Mouse (Mus musculus): Measurements from ENCODE around the gene Klhl6. TPM values are rescaled to one million over a fixed set of nuclear protein-coding genes. Genes with fewer than 3 reads are reported as not detected.

Klhl6 gene
- 36.9 and 39.2 TPM in 2 replicates for total RNA-seq (2012; rRNA removed)
- 66.8 and 71.8 TPM in 2 replicates for total RNA-seq (2014; rRNA removed)
- polyA plus RNA-seq (2012; ENCODE audit: insufficient read length, low read depth) = 65.0 and 70.2 TPM in 2 replicates

DNA sequence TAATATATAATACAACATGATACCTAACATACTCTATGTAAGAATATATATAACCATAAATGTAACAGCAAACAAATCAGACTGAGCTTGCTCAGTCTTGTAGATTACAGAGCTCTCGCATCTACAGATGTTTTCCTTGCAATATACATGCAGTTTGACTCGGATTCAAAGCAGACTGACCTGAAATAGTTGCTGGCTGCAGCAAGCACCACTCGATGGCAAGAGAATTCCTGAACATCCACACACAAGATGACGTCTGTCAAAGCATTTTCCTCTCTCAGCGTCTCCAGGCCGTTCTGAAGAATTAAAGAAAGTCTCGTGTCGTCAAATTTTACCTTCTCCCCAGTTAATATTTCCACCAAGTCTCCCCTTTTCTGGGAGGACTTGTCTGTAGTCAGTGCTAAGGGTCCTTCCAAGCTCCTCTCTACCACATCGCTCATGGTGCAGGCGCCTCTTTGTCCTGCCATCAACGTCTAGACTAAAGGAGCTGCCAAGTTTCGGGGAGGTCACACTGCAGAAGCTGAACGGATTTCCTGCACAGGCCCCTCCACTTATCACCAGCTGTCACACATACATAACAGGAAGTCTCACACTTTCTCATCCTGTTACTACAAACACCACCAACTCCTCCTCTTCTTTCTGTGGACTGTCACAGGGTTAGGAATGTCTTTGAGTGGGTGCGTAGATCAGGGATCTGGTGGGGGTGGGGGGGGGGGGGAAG lies at the start of gene Klhl6:
Gene Klhl6, minus strand, starts transcription at position 501 of the 721 bp plus-strand sequence.
- Histone ChIP-seq H3K36me3 (replicated peaks in 1 of 2; ENCODE audit: control insufficient read depth in 1 of 2, insufficient read depth in 1 of 2, low read length in 1 of 2) (peaks cover 0 to 5% of the 10 kb centered on the region in 2 experiments), H3K9me3 (replicated peaks; ENCODE audit: low read length) (peaks cover 2% of the 10 kb centered on the region), H3K27me3 (replicated peaks) (no peaks in the 10 kb centered on the region), H3K27ac (ENCODE audit: insufficient read depth, low read depth) (no peak within 1 kb of the TSS), H3K4me1 (ENCODE audit: control insufficient read depth in 1 of 2, insufficient read depth in 2 of 2) (peaks cover 13 to 62% of the 10 kb centered on the region in 2 experiments), H3K79me2 (replicated peaks; ENCODE audit: control insufficient read depth, extremely low read depth, insufficient read depth, poor library complexity, severe bottlenecking) (peaks cover 6% of the 10 kb centered on the region; the same call in 1 of the 2 replicates), H3K4me2 (ENCODE audit: insufficient read depth, low read depth, poor library complexity, severe bottlenecking) (peak within 1 kb of the TSS; percentile 99), H3K9ac (ENCODE audit: insufficient read depth, low read depth) (peak within 1 kb of the TSS; percentile 81), H3K4me3 (replicated peaks in 1 of 3; ENCODE audit: low read depth in 2 of 3, low read length in 2 of 3, poor library complexity in 1 of 3) (peak within 1 kb of the TSS; percentile 59 to 68 (median 65))
- peak; percentile 69 for DNase-seq (ENCODE audit: extremely low read depth)
- no peak for TF ChIP-seq MAFK (IDR thresholded peaks at IDR 0.05; ENCODE audit: insufficient replicate concordance, low read length)
- peak; percentile 72 for TF ChIP-seq ETS1 (conservative IDR thresholded peaks at IDR 0.05; ENCODE audit: low read depth, low read length)
- TF ChIP-seq SMC3 (IDR thresholded peaks at IDR 0.05; ENCODE audit: low read depth, low read length) = no peak
- no peak for TF ChIP-seq ZKSCAN1 (IDR thresholded peaks at IDR 0.05; ENCODE audit: borderline replicate concordance, low read depth, low read length)
- TF ChIP-seq ELF1 (IDR thresholded peaks at IDR 0.05; ENCODE audit: low read depth, low read length) = peak; percentile 81
- TF ChIP-seq MYC (IDR thresholded peaks at IDR 0.05; ENCODE audit: low read depth, low read length) = 0 out of 2 replicates have a peak, but pooled peaks have one; percentile 33
- TF ChIP-seq CHD1 (IDR thresholded peaks at IDR 0.05; ENCODE audit: low read depth, low read length) = no peak
- TF ChIP-seq E2F4 (IDR thresholded peaks at IDR 0.05; ENCODE audit: insufficient replicate concordance, low read depth, low read length) = no peak
- TF ChIP-seq ZMIZ1 (IDR thresholded peaks at IDR 0.05; ENCODE audit: low read depth, low read length) = no peak
- TF ChIP-seq EP300 (IDR thresholded peaks at IDR 0.05; ENCODE audit: low read length) = peak; percentile 51; the same call in 1 of the 2 replicates
- peak; percentile 71; the same call in 1 of the 2 replicates for TF ChIP-seq IRF4 (IDR thresholded peaks at IDR 0.05; ENCODE audit: low read depth, low read length)
- peak; percentile 74 for TF ChIP-seq TCF12 (IDR thresholded peaks at IDR 0.05; ENCODE audit: low read depth, low read length)
- TF ChIP-seq NRF1 (IDR thresholded peaks at IDR 0.05; ENCODE audit: low read depth, low read length) = no peak
- no peak for TF ChIP-seq GABPA (IDR thresholded peaks at IDR 0.05; ENCODE audit: insufficient replicate concordance, low read depth, low read length)
- TF ChIP-seq MEF2A (IDR thresholded peaks at IDR 0.05; ENCODE audit: borderline replicate concordance, low read depth, low read length) = peak; percentile 52; the same call in 1 of the 2 replicates
- peak; percentile 65 for TF ChIP-seq HCFC1 (IDR thresholded peaks at IDR 0.05; ENCODE audit: low read depth, low read length)
- TF ChIP-seq POLR2AphosphoS2 (IDR thresholded peaks at IDR 0.05; ENCODE audit: low read depth, low read length) = no peak
- TF ChIP-seq MAX (IDR thresholded peaks at IDR 0.05; ENCODE audit: low read length) = peak; percentile 28; the same call in 1 of the 2 replicates
- TF ChIP-seq BHLHE40 (IDR thresholded peaks at IDR 0.05; ENCODE audit: low read depth, low read length) = peak; percentile 61
- TF ChIP-seq CHD2 (IDR thresholded peaks at IDR 0.05; ENCODE audit: low read length) = peak; percentile 36; the same call in 1 of the 2 replicates
- peak; percentile 53 for TF ChIP-seq NELFE (IDR thresholded peaks at IDR 0.05; ENCODE audit: low read depth, low read length)
- no peak for TF ChIP-seq KAT2A (IDR thresholded peaks at IDR 0.05; ENCODE audit: insufficient replicate concordance, low read length)
- TF ChIP-seq RAD21 (IDR thresholded peaks at IDR 0.05; ENCODE audit: low read depth, low read length) = no peak; the same call in 1 of the 2 replicates
- TF ChIP-seq MAZ (IDR thresholded peaks at IDR 0.05; ENCODE audit: low read depth, low read length) = 0 out of 2 replicates have a peak, but pooled peaks have one; percentile 71
- TF ChIP-seq MXI1 (IDR thresholded peaks at IDR 0.05; ENCODE audit: low read depth, low read length) = peak; percentile 87
- TF ChIP-seq SIN3A (IDR thresholded peaks at IDR 0.05; ENCODE audit: low read length) = peak; percentile 92
- TF ChIP-seq JUND (conservative IDR thresholded peaks at IDR 0.05; ENCODE audit: low read depth, low read length) = no peak
- TF ChIP-seq PAX5 (IDR thresholded peaks at IDR 0.05; ENCODE audit: low read length) = no peak
- no peak for TF ChIP-seq USF1 (IDR thresholded peaks at IDR 0.05; ENCODE audit: low read depth, low read length)
- no peak for TF ChIP-seq ZNF384 (IDR thresholded peaks at IDR 0.05; ENCODE audit: low read depth, low read length)
- TF ChIP-seq ZC3H11A (IDR thresholded peaks at IDR 0.05; ENCODE audit: low read depth, low read length) = no peak
- peak; percentile 15; the same call in 1 of the 2 replicates for TF ChIP-seq USF2 (conservative IDR thresholded peaks at IDR 0.05; ENCODE audit: low read depth, low read length)
- TF ChIP-seq TBP (conservative IDR thresholded peaks at IDR 0.05; ENCODE audit: low read depth, low read length) = peak; percentile 75
- no peak for TF ChIP-seq UBTF (IDR thresholded peaks at IDR 0.05; ENCODE audit: low read depth, low read length)
- peak; percentile 75 for TF ChIP-seq POLR2A (IDR thresholded peaks at IDR 0.05; ENCODE audit: low read depth, low read length)
- TF ChIP-seq JUN (IDR thresholded peaks at IDR 0.05; ENCODE audit: insufficient read depth, low read depth, low read length) = no peak
- TF ChIP-seq CTCF (conservative IDR thresholded peaks at IDR 0.05 in 1 of 2, IDR thresholded peaks at IDR 0.05 in 1 of 2; ENCODE audit: low read depth in 2 of 2, low read length in 2 of 2) = no peak
- no peak for TF ChIP-seq RCOR1 (conservative IDR thresholded peaks at IDR 0.05; ENCODE audit: low read depth, low read length)
- in situ Hi-C loops (cut with MboI; ENCODE audit: low pct_ligation_motif_present, low pct_unique_long_range_greater_than_20kb, low sequenced_read_pairs) (no loop called here), dilution Hi-C loops (cut with MboI; ENCODE audit: extremely low pct_ligation_motif_present, extremely low pct_unique_long_range_greater_than_20kb, low sequenced_read_pairs) (no loop called here)
